Mouse (Mus musculus): ENCODE measurements around the gene Gm815.

The Gm815 gene

DNA sequence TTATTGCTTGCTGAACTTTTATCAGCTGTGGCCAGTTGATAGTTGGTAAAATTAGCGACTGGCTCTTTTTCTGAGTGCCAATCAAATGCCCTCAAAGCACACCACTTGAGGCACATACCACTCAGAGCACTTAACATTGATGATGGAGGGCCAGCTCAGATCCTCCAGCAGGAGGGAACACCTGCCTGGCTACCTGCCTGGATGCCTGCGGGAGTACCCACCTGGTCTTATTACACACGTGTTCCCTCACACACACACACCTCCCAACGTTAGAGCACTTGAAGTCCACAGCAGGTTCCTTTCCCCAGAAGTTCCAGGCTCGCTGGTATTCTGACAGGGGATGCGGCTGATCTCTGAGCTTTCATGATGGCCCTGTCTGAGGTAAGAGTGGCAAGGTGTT, at the start of gene Gm815:
Gm815 (plus strand) TSS at position 266 of the 400 bp plus-strand sequence.
- no peak for DNase-seq

- DNase-seq, result no peak
These were observed 48.1 kb upstream of the Gm815 start for GRCm38 (mm10) chr19:26837626-26838025.

GRCm38 (mm10) chr19:26843896-26844295, 41.8 kb upstream of the Gm815 start:
- DNase-seq, result no peak

DNA sequence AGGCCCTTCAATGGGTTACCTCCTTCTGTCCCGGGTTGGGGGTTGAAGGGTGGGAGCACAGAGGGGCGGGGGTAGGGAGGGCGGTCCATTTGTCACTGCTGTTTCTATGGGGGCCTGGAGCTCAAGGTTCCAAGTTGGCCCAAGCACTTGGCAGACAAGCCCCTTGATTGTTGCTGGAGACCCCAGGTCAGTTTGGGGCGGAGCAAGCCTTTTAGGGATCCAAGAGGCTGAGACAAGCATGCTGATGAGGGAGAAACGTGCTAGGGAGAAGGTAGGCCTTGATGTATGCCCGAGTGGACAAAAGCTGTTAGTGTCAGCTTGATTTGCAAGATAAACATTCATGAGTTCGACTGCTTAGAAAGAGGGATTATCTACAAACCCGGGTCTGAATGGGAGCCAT, 40.9 kb upstream of the Gm815 start:
- DNase-seq, result peak; percentile 6

DNA sequence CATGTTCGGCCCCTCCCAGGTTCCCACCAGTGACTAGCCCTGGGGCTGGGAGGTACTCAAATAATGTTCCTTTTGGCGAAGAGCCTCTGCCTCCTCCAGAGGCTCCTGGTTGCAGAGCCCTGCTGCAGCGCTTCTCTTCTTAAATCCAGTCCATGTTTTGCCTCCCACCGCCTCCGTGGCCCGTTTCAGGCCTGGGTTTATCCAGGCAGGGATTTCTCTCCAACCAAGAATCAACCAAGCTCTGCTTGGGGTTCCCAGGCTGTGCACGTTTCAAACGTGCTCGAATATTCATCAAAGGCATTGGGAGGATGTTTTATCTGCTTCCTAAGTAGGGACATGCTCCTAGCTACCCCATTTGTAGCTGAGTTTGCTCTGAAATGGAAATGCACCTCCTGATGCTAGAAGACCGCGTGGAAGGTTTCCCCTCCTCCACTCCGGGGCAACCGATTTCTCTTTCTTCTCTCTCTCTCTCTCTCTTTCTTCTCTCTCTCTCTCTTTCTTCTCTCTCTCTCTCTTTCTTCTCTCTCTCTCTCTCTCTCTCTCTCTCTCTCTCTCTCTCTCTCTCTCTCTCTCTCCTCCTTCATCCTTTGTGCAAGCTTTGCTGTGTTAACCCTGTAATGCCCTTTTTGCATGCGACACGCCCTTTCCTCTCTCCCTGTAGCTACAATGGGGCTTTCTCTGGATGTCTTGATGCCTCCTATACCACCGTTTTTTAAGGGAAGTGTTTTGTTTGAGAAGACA, 40.2 kb upstream of the Gm815 start:
- peak; percentile 89 for DNase-seq

DNA sequence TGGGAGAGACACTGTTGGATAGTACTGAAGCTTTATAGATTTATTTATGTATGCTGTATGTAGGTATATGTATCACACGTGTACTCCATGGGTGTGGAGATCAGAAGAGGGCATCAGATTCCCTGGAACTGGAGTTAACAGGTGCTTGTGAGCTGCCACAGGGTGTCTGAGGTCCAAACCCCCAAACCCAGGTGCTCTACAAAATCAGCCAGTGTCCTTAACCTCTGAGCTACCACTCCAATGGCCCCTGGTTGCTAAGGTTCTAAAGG, 39.7 kb upstream of the Gm815 start:
- DNase-seq, result no peak

DNA sequence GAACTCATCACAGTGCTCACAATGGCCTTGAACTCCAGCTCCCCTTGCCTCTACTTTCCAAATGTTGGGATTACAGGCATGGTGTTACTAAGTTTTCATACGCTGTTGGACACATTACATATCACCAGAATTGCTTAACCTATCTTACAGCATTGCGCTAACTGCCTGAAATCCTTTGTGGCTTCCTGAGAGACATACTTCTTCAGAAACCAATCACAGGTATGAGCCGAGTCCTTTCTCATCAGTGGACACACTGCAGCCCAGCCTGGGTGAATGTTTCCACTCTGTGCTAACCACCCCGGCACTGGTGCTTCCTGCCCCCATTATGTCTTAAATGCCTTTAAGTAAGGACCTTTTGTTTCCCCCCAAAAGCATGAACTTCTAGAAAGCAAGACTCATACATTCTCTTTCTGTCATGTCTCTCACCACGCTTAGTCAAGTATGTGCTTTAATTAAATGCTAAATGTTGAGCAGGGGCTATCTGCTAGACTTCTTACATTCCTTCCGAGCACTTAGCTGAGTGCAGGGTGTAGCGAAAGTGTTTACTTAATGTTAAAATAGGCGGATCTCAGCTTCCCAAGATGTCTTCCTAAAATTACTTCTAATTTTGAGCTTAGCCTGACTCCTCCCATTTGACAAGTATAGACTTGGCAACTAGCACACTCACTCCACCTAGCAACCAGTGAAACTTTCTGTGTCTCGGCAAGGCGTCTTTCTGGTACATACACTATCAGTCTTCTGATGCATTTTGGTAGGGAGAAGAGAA, 34.5 kb upstream of the Gm815 start:
- DNase-seq, result no peak

DNA sequence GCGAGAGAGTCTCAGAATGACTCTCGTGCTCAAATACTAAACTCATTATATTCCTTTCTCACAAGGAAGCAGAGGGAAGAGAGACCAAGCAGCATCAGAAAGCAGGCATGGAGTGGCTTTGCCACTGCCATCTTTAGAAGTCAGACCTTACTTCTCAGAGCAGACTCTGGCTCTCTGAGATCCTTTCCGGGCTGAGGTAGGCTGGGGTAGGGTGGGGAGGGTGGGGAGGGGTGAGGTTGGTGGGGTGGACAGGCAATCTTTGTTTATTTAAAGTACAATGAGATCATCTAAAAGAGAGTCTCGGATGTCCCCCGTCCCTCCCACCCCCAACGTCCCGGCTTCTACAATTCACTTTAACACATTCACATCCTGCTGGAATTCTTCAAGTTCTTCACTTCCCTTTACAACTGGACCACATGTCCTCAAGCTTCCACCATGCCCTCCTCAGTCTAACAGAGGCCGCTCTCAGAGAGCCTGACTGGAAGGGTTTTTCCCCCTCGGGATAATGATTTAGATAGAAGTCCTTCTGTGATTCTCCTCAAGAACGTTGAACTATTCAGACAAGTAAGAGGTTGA, 33.3 kb upstream of the Gm815 start:
- no peak for DNase-seq

GRCm38 (mm10) chr19:26853701-26854282, 31.9 kb upstream of the Gm815 start:
- no peak for DNase-seq

DNA sequence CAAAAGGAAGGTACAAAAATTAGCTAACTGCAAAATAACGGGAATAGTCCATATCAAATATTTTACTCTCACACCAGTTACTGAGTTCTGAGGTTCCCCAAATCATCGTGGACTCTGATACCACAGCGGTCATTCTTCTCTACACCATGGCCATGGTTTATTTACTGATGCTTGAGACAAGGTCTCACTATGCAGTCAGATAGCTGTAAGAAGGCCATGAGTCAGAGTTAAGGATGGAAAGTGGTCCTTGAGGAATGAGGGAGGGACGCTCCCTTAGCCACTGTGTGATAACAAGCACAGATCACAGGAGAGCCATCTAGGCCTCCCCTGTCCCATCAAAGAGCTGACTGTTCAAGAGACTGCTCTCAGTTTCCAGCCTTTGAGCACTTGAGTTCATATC, 31.0 kb upstream of the Gm815 start:
- no peak for DNase-seq

DNA sequence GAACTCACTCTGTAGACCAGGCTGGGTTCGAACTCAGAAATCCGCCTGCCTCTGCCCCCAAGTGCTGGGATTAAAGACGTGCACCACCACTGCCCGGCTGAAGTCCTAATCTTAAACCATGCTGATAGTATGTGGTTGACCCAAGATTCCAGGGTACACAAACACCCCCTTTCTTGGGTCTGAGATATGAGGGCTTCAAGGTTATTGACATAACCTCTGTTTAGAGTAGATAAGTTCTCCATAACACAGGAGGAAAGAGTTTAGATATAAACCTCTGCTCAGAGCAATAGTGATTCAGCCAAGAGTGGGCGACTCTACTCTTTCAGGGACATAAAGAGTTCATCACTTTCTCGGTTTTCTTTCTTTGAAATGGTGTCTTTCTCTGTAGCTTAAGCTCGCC, 30.5 kb upstream of the Gm815 start:
- no peak for DNase-seq

DNA sequence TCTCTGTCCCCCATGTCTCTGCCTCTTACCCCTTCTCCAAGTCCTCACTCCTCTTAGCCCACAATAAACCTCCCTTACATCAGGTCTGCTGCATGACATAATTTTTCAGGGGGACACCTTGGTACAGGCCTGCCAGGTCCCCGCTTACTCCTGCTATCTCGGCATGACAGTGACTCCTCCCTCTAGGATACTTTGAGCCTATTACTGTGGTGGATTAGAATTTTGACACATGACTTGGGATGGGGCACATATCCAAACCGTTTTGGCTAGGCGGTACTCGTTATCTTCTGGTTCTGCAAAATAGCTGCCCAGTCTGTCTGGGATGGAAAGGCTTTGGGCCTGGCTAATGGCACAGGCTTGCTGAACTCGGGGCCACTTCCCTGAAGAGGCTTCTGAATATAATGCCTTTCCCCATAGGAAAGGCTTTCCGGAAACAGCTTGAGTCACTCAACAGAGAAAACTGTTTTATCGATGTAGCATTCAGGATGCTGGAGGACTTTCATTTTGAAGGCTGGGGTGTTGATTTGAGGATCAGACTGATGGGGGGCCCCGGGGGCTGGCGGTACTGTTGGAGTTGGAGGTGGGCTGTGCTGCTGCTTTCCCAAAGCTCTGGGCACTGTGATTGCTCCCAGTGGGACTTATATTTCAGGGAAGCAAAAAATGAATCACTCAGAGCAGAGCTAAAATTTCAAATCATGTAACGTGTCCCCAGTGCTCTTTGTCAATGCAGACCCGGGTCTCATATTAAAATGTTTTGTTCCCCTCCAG, 27.1 kb upstream of the Gm815 start:
- DNase-seq, result no peak

- no peak for DNase-seq
These were observed 26.5 kb upstream of the Gm815 start for GRCm38 (mm10) chr19:26859195-26859570.

- no peak for DNase-seq
These were observed 22.0 kb upstream of the Gm815 start for GRCm38 (mm10) chr19:26863662-26864061.

DNA sequence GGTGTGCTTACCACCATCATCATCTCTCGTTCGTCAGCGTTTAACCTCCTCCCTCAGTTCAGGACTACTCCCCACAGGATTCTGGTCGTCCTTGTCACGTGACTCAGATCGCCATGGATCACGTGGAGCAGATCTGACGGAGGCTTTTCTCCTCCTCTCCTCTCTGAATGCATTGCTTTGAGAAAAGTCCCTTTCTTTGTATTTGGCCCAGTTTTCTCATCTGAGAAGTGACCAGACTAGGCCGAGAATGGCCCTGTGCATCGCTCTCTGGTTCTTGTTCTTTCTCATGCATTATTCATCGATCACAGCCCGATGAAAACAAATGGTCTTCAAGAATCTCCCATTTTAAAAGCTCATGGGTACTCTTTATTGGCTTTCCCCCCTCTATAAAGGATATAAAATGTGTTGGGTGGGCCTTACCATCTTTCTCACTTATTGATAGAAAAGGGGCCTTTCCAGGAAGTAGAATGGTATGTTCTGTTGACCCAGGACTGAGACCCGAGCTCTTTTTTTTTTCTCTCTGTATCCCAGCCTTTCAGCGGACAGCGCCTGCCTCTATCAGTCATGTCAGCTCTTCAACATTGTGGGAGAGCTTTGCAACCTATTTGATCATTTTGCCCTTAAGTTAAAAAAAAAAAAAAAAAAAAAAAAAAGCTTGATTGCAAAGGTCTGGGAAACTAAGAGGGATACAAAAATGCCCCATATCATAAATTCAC, 20.5 kb upstream of the Gm815 start:
- no peak for DNase-seq

DNA sequence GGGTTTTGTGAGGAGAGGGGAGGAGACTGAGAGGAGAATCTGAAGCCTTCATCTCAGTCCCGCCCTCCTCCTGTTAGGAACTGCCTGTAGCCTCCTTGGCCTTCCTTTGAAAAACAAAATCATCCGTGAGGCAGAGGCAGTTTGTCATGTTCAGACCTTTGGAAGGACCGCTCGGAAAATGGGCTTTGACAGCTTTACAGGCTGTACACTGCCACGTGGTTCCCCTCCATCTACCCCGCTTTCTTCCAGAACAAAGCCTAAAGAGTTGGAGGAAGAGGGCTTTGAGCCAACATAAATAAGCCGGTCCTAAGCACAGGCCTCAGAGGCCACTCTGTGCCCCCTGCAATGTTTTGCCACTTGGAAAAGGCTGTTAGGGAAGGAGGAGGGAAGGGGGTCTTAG, 19.9 kb upstream of the Gm815 start:
- no peak for DNase-seq

- DNase-seq, result no peak
These were observed 16.1 kb upstream of the Gm815 start for GRCm38 (mm10) chr19:26869591-26869990.

DNA sequence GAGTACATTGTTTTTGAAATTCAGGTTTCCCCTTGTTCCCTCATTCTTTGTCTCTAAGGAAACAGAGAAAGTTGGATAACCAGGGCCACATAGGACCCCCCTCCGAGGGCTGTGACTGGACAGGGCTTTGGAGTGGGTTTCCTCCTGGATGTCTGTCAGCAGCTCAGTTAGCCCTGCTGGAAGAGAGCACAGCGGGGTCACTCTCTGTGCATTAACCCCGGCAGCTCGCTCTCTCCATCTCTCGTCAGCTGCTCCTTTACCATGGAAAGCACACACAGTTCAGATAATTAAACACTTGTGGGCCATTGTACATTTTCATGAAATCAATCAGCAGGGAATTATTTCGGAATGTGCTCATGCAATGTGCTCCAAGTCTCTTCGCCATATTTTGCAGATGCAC, 15.4 kb upstream of the Gm815 start:
- no peak for DNase-seq

DNA sequence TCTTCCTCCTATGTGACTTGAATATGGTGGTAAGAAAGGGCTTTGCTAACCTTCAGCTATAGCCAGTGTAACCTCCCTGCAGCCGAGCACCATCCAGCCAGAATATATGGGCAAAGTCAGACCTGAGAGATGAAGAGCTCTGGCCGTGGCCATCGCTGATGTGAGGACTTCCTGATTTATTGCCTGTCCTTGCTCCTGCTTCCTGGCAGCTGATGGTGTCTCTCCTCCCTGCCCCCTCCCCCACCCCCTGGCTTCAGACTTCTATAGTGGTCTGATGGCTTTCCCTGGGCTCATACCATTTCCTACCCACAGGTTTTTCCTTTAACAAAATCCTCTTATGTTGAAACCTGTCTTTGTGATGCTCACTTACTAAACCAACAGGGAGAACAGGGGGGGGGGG, 14.6 kb upstream of the Gm815 start:
- DNase-seq, result no peak

DNA sequence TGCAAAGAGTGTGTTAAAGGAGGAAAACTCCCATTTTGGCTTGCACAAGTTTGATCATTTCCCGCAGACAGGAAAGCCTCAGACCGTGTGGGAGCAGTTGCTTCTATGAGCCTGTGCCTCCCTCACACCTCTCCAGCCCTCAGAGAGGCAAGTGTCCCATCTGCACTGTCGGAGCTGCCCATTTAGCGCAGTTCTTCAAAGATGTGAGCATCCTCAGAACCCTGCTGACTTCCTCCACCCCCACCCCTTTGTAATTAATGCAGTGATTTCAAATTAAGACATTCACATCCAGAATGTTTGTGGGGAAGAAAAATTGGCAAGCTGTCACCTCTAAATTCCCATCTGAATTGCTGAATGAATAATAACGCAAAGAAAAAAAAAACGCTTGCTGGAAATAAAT, 12.8 kb upstream of the Gm815 start:
- DNase-seq, result no peak

DNA sequence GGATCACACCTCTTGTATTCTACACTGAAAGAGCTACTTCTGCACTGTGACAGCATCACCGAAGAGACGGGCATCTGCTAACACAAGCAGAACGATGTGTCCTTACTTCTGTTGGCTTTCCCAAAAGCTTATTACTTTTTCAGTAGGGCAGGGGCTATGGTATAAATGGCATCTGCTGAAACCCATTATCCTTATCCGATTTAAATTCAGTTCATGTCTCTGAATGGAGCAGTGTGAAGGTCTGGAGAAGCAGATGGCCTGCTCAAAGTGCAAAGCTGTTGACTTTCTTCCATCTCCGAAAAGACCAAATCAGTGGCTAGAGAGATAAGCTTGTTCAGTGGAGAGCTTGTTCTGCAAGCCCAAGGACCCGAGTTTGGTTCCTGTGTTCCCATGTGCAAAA, 10.1 kb upstream of the Gm815 start:
- no peak for DNase-seq

DNA sequence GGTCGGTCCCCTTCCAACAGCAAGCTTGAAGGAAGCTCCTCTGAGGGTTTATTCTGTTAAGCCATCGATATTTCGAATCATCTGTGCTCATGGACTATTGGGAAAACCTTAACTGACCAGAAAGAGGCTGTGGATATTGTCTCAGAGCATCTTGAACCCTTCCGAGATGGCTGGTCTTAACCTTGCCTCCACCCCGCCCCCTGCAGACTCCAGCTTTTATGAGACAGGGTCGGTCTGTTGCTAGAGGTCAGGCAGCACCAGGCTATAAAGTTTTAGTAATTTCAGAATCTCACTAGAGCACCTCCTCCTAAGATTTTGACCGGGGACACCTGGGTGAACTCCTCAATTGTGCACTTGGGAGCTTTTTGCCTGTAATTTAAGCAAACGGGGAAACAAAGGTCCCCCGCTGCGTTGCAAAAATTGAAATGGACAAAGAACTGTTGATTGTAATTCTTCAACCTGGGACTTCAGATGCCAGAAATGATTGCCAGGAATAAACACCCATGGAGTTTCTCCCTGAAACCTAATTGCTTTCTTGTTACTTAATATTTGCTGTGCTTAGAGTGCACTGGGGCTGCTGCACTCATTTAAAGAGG, 8.4 kb upstream of the Gm815 start:
- DNase-seq, result no peak
